Mouse (Mus musculus): ENCODE data around the gene Rbm42.
A peak's percentile ranks its signal among the peaks of the same experiment; 100 is the strongest.

The Rbm42 gene

DNA sequence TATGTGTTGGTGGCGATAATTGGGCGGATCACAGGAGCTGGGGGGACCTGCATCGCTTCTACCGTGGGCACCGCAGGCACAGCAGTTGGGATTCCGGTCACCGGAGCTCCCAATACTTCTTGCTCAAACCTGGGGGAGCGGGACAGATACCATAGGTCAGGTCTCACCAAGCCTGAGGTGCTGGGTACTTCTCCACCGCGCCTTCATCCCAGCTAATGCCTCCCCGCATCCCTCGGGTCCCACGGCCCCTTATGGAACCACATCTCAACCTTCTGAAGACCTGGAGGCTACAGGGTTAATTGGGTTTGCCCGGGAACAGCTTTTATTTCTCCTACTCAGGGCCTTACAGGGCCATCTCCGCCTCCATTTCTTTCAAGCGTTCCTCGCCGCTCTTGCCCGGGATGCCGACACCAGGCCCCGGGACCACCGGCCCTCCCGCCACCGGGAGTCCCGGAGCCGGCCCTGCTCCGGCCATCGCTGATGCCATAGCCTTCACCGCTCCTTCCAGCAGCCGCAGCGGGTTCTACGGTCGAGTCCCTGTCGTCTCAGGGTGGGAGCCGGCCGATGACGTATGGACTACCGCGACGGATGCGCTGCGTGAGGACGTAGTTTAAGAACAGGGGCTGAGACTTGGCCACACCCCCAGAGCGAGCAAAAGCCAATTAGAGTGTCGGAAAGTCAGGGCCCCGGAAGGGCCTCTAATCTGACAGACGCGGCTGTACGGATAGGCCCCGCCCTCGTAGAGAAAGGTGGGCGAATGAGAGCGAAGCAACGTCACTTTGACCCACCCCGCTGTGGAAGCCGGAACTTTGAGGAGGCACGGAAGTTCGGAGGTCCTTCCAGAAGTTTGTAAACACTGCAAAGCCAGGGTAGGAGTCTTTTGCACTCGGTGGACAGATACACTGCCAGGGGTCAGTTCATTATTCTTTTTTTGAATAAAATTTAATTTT is at the start of gene Rbm42:
Gene Rbm42, minus strand, starts transcription at position 727 of the 950 bp plus-strand sequence.
- peak; percentile 96 for DNase-seq (ENCODE audit: low spot score)

DNA sequence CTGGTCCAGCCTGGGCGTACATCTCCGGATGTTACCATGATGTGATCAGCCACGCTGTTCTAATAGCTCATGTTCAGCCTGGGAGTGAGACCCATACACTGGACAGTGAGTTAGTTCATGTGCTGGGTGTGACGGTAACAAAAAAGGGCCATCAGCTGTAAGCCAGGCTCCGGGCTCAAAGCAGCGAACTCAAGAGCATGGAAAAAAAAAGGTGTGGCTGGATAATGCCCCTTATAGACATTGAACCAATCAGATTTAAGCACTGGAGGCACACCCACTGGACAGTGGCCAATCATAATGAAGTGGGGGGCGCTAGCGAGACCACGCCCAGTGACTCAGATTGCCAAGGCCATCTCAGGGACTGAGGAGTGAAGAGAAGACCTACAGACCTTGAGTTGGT is 48.5 kb upstream of the Rbm42 start, which contains the start of gene 2200002J24Rik:
Gene 2200002J24Rik, plus strand, starts transcription at position 338 of the 400 bp plus-strand sequence.
- no peak for DNase-seq (ENCODE audit: low spot score)

DNA sequence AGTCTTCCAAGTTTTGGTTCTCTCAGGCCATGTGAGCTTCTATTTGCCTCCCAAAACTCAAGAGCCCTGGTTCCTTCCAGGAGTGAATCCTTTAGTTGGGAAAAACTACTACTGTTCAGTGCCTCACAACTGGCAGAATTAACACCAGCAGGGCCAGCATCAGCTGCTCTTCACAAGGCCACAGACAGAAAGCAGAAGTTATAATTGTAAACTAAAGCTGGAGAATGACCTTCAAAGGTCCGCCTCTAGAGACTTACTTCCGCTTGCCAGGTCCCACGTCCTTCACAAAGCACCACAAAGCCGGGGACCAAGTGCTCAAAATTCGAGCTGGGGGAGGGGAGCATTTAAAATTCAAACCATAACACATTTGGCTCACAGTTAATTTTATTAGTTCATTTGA is 48.0 kb upstream of the Rbm42 start:
- no peak for DNase-seq (ENCODE audit: low spot score)

DNA sequence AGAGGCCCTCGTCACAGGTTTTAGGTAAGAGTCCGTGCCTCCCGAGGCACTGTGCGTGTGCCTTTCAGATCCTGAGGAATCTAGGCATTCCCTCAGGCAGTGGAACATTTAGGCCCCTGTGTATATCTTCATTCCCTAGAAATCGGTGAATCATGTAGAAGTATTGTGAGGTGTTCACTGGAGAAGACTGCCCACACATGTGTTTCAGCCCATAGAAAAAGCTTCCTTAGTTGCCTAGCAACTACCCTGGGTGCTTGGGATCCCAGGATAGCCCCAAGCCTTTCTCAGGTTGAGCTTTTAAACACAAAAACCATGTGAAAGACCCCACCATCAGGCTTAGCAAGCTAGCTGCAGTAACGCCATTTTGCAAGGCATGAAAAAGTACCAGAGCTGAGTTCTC is 38.2 kb upstream of the Rbm42 start:
- DNase-seq (ENCODE audit: low spot score): no peak

DNA sequence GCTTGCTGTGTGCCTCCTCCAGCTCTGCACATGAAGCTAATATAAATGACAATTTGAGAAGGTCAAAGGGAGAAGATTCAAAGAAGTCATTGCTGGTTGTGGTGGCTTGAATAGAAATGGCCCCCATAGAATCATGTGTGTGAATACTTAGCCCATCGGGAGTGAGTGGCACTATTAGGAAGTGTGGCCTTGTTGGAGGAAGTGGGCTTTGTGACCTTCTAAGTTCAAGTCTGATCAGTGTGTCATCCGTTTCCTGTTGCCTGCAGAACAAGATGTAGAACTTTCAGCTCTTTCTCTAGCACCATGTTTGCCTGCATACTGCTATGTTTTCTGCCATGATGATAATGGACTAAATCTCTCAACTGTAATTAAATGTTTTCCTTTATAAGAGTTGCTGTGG is 33.3 kb upstream of the Rbm42 start:
- DNase-seq (ENCODE audit: low spot score): no peak

DNA sequence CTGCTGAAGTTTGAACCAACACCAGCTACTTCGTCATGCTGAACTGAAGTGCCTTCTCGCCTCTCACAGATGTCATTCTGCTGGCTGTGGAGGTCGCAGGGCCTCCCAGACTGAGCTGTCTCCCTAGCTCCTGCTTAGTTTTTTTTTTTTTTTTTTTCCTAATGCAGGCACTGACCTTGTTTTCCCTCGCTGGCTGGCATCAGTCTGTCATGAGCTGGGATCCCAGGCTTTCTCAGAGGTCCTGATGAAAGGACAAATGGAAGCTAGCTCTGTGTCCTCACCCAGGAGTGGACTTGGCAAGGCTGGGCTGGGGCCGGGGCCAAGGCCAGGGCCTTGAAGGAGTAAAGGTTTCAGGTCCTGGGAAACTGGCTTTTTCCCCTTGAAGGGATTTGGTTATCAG is 31.8 kb upstream of the Rbm42 start:
- DNase-seq (ENCODE audit: low spot score): no peak

DNA sequence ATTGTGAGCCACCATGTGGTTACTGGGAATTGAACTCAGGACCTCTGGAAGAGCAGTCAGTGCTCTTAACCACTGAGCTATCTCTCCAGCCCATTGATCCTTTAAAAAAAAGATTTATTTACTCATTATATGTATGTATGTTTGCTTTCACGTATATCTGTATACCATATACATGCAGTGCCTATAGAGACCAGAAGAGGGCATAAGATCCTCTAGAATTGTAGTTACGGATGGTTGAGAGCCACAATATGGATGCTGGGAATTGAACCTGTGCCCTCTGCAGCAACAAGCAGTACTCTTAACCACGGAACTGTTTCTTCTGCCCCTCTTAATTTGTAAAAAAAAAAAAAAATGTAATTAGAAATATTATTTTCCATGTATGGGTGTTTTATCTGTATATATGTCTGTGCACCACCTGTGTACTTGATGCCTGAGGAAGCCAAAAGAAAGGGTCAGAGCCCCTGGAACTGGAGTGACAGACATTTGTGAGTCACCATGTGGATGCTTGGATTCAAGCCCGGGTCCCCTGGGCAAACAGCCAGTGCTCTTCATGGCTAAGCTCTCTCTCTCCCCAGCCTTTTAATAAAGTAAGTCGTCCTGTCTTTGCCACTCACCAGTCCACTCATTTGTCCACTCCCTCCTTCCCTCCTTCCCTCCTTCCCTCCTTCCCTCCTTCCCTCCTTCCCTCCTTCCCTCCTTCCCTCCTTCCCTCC is 28.3 kb upstream of the Rbm42 start:
- no peak for DNase-seq (ENCODE audit: low spot score)

DNA sequence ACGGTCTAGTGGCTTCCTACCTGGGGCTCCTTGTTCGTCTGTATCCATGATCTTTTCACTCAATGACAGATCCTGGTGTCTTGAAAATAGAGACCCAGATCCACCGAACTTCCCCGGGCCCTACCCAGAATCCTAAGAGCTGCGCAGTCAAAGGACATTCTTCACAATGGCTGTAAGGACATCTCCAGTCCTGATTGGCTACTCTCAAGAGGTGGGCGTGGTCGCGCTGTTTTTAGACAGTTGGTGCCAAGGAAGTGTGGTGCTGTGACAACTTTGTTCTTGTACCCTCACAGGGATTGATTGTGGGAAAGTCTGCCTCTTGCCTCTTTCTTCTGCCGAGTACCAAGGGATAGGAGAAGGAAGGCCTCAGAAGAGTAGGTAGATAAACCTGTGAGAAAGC is 21.4 kb upstream of the Rbm42 start, which contains the start of gene Pmis2:
Gene Pmis2, minus strand, starts transcription at position 126 of the 400 bp plus-strand sequence.
- DNase-seq (ENCODE audit: low spot score): no peak

DNA sequence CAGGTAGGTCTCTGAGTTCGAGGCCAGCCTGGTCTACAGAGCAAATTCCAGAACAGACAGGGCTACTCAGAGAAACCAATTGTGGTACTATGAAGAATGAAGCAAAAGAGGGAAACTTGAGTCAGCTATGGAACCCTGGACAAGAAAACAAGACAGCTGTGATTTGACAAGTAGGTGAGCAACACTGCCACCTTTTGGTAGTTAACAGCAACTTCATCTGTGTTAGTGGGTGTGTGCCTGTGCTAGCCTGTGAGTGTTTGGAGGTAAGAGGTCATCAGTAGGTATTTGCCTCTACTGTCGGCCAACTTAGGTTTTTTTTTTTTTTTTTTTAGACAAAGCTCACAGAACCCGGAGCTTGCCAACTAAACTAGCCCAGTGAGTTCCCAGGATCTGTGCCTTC is 19.1 kb upstream of the Rbm42 start:
- no peak for DNase-seq (ENCODE audit: low spot score)

DNA sequence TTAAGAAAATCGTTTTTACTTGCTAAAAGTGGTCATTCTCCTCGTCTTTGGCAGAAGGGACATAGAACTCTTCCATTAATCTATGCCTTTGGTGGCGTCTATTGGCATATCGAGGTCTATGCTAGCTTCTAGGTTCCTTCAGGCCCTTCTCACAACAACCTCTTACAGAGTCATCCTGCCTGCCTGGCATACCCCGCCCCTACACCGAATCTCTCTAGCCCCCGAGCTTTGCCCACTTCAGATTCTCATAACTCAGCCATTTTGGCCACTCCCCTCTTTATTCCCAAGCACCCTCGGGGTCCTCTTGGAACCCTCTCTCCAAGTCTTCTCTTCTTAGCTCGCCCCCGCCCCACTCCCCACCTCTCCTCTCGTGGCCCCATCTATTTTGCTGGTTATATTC is 15.2 kb upstream of the Rbm42 start:
- no peak for DNase-seq (ENCODE audit: low spot score)

DNA sequence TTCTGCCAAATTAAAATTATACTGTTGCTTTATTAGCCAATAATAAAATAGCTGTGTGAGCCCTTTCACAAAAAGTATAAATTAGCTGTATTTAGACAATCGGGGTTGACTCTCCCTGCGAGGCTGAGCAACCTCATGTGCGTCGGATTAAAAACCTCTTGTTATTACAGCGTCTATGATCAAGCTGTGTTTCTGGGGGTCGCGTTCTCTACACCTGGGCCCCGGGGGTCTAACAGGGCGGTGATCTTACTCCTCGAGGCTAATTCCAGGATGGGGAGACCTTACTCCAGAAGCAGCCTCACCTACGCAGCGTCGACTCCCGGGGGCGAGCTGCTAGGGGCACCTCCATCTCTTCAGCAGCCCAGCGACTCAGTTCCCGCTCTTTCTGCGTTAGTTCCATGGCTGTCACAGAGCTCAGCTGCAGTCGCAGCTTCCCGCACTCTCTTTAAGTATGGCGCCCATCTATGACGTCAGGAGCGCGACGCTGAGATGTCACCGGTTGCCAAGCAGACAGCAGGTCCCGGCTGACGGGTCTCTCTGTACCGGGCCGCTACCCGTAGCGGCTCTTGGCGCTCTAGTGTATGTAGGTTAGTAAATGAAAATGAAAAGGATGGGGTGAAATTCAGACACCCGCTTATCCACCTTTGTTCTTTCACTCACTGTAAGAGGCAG is 14.5 kb upstream of the Rbm42 start, which contains the start of gene Haus5:
Gene Haus5, minus strand, starts transcription at position 466 of the 672 bp plus-strand sequence.
- peak; percentile 78 for DNase-seq (ENCODE audit: low spot score)

DNA sequence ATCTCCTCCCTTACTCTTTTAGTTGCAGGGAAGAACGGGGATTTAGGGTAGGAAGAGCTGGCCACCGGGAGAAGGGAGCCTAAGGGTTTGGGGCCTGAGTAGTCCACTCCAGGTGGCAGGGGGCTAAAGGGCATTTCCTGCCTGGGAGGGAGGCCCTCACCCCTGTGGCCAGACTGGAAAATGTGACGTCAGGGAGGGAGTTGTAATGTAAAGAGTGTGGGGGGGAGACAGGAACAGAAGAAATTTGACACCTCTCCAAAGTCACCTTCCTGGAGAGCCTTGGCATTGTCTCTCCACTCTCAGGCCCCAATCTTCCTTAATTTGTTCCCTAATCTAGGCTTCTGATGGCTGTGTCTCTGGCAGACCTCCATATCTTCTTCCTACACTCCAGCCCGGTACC is 11.0 kb downstream of the Rbm42 start:
- no peak for DNase-seq (ENCODE audit: low spot score)

DNA sequence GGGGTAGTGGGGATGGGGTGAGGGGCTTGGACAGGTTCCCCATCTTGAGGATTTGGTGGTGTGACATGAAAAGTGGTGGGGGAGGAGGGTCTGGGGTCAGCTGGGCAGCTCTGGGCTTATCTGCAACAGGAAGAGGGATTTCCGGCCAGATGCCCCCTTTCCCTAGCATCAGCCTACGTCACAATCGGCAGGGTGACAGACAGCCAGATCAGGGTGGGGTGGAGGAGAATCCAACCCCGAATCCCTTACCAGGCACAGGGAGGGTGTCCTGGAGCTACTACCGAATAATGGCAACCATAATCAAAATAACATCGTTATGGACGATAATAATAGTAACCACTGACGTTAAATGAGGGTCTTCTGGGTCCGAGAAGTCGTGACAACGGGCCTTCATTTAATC is 13.7 kb downstream of the Rbm42 start:
- DNase-seq (ENCODE audit: low spot score): no peak

DNA sequence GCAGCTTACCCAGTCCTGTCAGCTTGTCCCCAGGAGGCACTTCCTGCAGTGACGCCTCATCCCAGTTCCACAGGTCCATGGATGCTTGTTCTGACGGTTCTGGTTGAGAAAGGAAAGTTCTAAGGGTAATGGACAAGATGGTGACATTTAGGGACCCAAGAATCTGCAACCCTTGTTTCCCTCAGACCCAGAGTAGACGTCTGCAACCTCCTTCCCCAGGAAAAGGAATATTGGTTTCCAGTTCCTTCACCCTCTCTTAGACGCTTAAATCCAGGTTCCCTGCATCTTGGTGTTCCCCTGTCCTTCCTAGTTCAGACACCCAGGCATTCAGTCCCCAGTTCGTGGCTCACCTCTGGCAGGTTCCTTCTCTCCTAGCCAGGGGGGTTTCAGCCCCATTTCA is 14.4 kb downstream of the Rbm42 start, which contains the start of gene Etv2:
Gene Etv2, minus strand, starts transcription at position 101 of the 400 bp plus-strand sequence.
- DNase-seq (ENCODE audit: low spot score): no peak

DNA sequence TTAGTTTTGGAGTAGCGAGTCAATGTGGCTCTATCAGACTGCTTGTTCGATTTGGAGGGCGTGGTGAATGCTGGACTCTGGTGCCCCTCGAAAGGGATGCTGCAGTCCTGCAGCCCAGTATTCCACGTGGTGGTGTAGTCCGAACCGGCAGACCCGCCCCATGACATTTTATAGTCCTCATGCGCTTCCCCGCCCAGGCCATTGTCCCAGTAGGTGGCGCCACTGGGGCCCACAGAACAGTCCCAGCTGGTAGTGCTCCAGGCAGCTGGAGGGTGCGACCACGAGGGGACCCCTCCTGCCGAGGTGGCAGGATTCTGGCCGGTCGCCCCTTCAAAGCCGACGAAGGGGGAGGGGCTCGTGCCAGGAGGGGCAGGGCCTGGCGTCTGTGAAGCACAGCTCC is 15.5 kb downstream of the Rbm42 start:
- DNase-seq (ENCODE audit: low spot score): no peak

DNA sequence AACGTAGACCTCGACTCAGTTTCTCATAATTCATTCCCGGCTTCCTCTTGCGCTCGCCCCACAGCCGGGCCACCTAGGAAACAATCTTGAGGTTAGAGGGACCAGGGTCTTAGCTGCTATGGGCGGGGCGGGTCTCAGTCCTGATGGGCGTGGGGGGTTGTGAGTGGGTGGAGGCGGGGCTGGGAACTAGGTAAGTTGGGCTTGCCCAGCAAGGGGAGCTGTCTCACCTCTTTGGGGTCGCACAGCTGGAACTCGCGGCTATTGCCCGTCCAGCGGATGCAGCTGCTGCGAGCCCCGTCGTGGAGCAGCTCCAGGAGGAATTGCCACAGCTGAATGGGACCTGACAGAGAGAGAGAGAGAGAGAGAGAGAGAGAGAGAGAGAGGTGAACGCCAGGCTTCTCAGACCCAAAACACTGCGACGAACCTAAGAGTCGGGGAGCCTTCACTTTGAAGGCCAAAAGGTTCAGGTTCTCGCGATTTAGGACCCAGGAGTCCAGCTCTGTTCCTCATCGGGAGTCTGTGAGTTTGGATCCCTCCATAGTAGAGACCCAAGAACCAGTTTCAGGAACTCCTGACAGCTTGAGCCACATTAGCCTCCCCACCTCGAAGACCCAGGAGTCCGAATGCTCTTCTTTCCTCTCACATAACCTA is 16.2 kb downstream of the Rbm42 start:
- DNase-seq (ENCODE audit: low spot score): no peak

DNA sequence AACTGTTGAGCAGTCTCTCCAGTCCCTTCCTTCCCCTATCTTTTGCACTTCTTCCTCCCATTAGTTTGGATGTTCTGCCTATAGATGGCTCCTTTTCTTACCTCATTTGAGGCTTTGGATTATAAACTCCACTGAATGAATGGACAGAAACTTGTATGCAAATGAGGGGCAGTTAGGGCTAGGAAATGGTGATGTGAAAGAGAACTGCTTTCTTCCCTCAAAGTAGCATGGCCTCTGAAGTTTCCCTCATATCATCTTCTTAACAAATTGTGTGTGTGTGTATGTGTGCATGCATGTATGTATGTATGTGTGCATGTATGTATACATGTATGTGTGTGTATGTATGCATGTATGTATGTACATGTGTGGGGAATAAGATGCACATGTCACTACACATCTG is 21.1 kb downstream of the Rbm42 start:
- no peak for DNase-seq (ENCODE audit: low spot score)

DNA sequence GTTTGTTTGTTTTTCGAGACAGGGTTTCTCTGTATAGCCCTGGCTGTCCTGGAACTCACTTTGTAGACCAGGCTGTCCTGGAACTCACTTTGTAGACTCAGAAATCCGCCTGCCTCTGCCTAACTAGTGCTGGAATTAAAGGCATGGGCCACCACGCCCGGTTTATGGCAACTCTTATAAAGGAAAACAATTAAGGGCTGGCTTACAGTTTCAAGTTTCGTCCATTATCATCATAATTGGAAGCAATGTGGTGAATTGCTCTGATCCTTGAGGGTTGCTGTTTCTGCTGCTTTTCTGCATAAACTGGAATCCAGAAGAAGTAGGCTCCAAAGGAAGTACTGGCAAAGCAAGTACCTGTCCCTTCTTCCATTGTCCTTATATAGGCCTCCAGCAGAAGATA is 23.5 kb downstream of the Rbm42 start:
- no peak for DNase-seq (ENCODE audit: low spot score)

DNA sequence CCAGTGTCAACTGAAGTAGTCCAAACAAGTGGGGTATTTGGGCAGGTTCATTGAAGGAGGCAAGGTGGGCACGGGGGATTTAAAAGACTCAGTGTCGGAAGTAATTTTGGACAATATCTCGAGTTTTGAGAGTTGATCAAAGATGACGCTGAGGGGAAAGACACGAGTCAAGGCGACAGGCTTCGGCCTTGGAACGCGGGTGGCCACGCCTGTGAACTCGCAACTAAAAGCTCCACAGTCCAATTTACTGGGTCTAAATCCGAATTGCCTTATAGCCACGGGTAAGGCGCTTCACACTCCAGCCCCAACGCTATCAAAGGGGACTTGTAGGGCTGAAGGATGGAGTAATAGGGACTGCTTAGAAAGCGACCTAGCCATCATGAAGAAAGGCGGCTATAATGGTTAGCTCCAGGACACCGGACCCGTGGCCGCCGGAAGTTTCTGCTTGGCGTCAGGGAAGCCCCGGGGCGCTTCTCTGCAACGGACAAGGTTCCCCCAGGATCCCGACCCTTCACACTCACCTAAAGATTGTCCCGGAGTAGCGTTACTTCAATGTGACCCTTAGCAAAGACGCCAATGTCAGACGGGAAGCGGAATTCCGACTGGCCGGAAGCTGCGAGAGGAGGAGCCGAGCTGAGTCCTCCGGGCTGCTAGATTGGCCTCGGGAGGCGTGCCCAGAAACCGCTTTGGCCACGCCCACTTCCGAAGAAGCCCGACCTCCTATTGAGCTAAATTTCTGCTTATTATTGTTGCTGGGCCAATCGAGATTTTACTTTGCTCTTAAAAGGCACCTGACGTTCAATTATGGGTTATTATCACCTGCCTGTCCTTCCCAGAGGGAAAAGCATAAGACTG is 24.4 kb downstream of the Rbm42 start, which contains the start of gene Cox6b1:
Gene Cox6b1, minus strand, starts transcription at position 622 of the 855 bp plus-strand sequence.
- peak; percentile 49 for DNase-seq (ENCODE audit: low spot score)

DNA sequence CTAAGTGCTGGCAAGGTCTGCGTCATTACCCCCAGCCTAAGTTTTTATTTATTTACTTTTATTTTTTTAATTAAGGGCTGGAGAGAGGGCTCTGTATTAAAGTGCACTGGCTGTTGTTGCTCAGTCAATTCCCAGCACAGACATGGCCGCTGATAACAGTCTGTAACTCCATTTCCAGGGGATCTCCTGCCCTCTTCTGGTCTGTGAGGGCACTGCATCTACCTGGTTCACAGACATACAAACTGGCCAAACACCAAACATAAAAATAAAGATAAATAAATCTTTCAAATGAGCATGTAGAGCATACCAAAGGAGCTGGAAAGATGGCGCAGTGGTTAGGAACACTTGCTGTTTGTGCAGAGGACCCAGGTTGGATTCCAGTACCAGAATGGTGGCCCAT is 30.9 kb downstream of the Rbm42 start:
- DNase-seq (ENCODE audit: low spot score): no peak

DNA sequence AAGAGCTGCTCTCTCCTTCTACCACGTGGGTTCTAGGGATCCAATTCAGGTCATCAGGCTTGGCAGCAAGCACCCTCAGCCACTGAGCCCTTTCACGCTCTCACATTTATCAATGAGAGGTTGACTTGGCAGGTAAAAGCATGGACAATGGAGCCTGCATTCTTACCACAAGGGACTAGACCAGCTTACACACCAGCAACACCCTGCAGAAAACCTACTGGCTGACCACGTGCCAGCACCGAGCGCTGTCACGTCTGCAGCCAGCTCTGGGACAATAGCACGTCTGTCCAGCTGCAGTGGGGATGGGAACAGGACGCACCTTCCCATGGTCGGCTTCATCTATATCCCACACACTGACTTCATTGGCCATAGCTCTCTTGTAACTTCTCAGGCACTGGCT is 31.5 kb downstream of the Rbm42 start:
- DNase-seq (ENCODE audit: low spot score): no peak

Measured in ovary, postnatal 10 days (tissue).